Mouse (Mus musculus) myocyte (in vitro differentiated cells): ENCODE measurements around the gene Tmem243. TPM values are rescaled to one million over a fixed set of nuclear protein-coding genes. Genes with fewer than 3 reads are reported as not detected.

Source experiments
- H3K27me3 ChIP-seq: one replicate; pipeline ENCODE4 v1.6.1; 2011; ENCODE audit not compliant: control insufficient read depth, insufficient read depth, insufficient read length
- H3K36me3 ChIP-seq: one replicate; pipeline ENCODE4 v1.6.1; 2011; ENCODE audit not compliant: control insufficient read depth, insufficient read depth
- H3K4me2 ChIP-seq: one replicate; pipeline ENCODE4 v1.6.1; 2011; ENCODE audit warnings: low read depth, control low read depth
- H3K4me3 ChIP-seq: one replicate; pipeline ENCODE4 v1.5.1; 2011; ENCODE audit warnings: mild to moderate bottlenecking, control low read depth, moderate library complexity
- H3K79me2 ChIP-seq: one replicate; pipeline ENCODE4 v1.6.1; 2011; ENCODE audit not compliant: control insufficient read depth, insufficient read depth
- H3ac ChIP-seq: one replicate; pipeline ENCODE4 v1.6.1; 2011; ENCODE audit not compliant: control insufficient read depth, insufficient read length
- CEBPB ChIP-seq: IDR thresholded peaks from 2 replicates; pipeline ENCODE4 v1.6.1; 2011; ENCODE audit warnings: mild to moderate bottlenecking, moderate library complexity; ENCODE audit not compliant: poor library complexity, insufficient read depth, severe bottlenecking
- E2F4 ChIP-seq: IDR thresholded peaks from one replicate; pipeline ENCODE4 v1.6.1; 2011; ENCODE audit warnings: mild to moderate bottlenecking, control low read depth, moderate library complexity; ENCODE audit not compliant: insufficient read depth
- MAX ChIP-seq: IDR thresholded peaks from one replicate; pipeline ENCODE4 v1.6.1; 2011; ENCODE audit warnings: low read depth, mild to moderate bottlenecking, control low read depth
- MYOD1 ChIP-seq, 3 experiments: IDR thresholded peaks; one replicate each; pipeline ENCODE4 v1.6.1; 2011; ENCODE audit warnings: control low read depth in 2 of 3, low read depth in 2 of 3, mild to moderate bottlenecking in 2 of 3, moderate library complexity in 1 of 3; ENCODE audit not compliant: insufficient read length in 2 of 3, control insufficient read depth in 1 of 3
- MYOG ChIP-seq, 3 experiments: IDR thresholded peaks; one replicate each; pipeline ENCODE4 v1.6.1; 2011; ENCODE audit warnings: control low read depth in 2 of 3, low read depth in 2 of 3, mild to moderate bottlenecking in 2 of 3; ENCODE audit not compliant: insufficient read length in 2 of 3, control insufficient read depth in 1 of 3, insufficient read depth in 1 of 3
- POLR2A ChIP-seq: IDR thresholded peaks from one replicate; pipeline ENCODE4 v1.6.1; 2011; ENCODE audit warnings: low read depth, mild to moderate bottlenecking, control low read depth, moderate library complexity; ENCODE audit not compliant: insufficient read length
- POLR2AphosphoS2 ChIP-seq: IDR thresholded peaks from one replicate; pipeline ENCODE4 v1.6.1; 2011; ENCODE audit warnings: low read depth, control low read depth; ENCODE audit not compliant: insufficient read length
- REST ChIP-seq: IDR thresholded peaks from one replicate; pipeline ENCODE4 v1.6.1; 2011; ENCODE audit warnings: mild to moderate bottlenecking, control low read depth, moderate library complexity; ENCODE audit not compliant: insufficient read depth, insufficient read length
- SRF ChIP-seq: IDR thresholded peaks from one replicate; pipeline ENCODE4 v1.6.1; 2011; ENCODE audit warnings: low read depth; ENCODE audit not compliant: control insufficient read depth, insufficient read length
- TCF12 ChIP-seq: IDR thresholded peaks from one replicate; pipeline ENCODE4 v1.6.1; 2011; ENCODE audit warnings: mild to moderate bottlenecking, control low read depth; ENCODE audit not compliant: poor library complexity, insufficient read depth, severe bottlenecking
- TCF3 ChIP-seq: IDR thresholded peaks from one replicate; pipeline ENCODE4 v1.6.1; 2011; ENCODE audit warnings: low read depth, control low read depth; ENCODE audit not compliant: insufficient read length
- USF1 ChIP-seq: IDR thresholded peaks from one replicate; pipeline ENCODE4 v1.6.1; 2011; ENCODE audit warnings: low read depth, mild to moderate bottlenecking, control low read depth, moderate library complexity
- polyA plus RNA-seq: library from polyadenylated mRNA; unstranded; fragments of >200 nt; fragmentation: generic; extraction: Trizol; gene quantifications from one replicate; pipeline ENCODE4 v1.2.1, GENCODE M21; 2012; ENCODE audit warnings: missing spikeins

Gene Tmem243
- polyA plus RNA-seq, 1 experiment = 2.7 TPM

GRCm38 (mm10) chr5:9107296-9108089, 7.0 kb downstream of the Tmem243 start:
- no peaks in the 10 kb centered on the region for H3K27me3 ChIP-seq
- H3K4me2 ChIP-seq = no peak overlapping the region
- TF ChIP-seq CEBPB (no peak), E2F4 (no peak), POLR2A (no peak), REST (no peak), POLR2AphosphoS2 (no peak), TCF3 (no peak), MYOG (IDR thresholded peaks at IDR 0.05; ENCODE audit: control insufficient read depth in 1 of 3, insufficient read depth in 1 of 3, insufficient read length in 2 of 3, low read depth in 2 of 3) (no peak), USF1 (no peak), TCF12 (no peak), MAX (no peak), SRF (no peak), MYOD1 (IDR thresholded peaks at IDR 0.05; ENCODE audit: control insufficient read depth in 1 of 3, insufficient read length in 2 of 3, low read depth in 2 of 3) (no peak)
- no peaks in the 10 kb centered on the region for H3K79me2 ChIP-seq
- no peaks in the 10 kb centered on the region for H3K36me3 ChIP-seq
- H3K4me3 ChIP-seq = no peak overlapping the region
- no peak overlapping the region for H3ac ChIP-seq

GRCm38 (mm10) chr5:9108490-9108889, 8.0 kb downstream of the Tmem243 start:
- TF ChIP-seq CEBPB (no peak), MYOD1 (IDR thresholded peaks at IDR 0.05; ENCODE audit: control insufficient read depth in 1 of 3, insufficient read length in 2 of 3, low read depth in 2 of 3) (no peak), USF1 (no peak), REST (no peak), POLR2A (no peak), MYOG (IDR thresholded peaks at IDR 0.05; ENCODE audit: control insufficient read depth in 1 of 3, insufficient read depth in 1 of 3, insufficient read length in 2 of 3, low read depth in 2 of 3) (no peak), E2F4 (no peak), TCF12 (no peak), TCF3 (no peak), POLR2AphosphoS2 (no peak), MAX (no peak), SRF (no peak)

GRCm38 (mm10) chr5:9109582-9109981, 9.1 kb downstream of the Tmem243 start:
- Histone ChIP-seq H3K4me2 (no peak overlapping the region), H3K4me3 (no peak overlapping the region), H3K36me3 (no peaks in the 10 kb centered on the region), H3ac (no peak overlapping the region), H3K79me2 (no peaks in the 10 kb centered on the region), H3K27me3 (no peaks in the 10 kb centered on the region)
- no peak for TF ChIP-seq USF1
- no peak for TF ChIP-seq TCF12
- no peak for TF ChIP-seq TCF3
- no peak for TF ChIP-seq E2F4
- no peak for TF ChIP-seq POLR2AphosphoS2
- TF ChIP-seq CEBPB = no peak
- no peak for TF ChIP-seq MAX
- no peak for TF ChIP-seq MYOG (IDR thresholded peaks at IDR 0.05; ENCODE audit: control insufficient read depth in 1 of 3, insufficient read depth in 1 of 3, insufficient read length in 2 of 3, low read depth in 2 of 3)
- no peak for TF ChIP-seq REST
- no peak for TF ChIP-seq SRF
- TF ChIP-seq POLR2A = no peak
- TF ChIP-seq MYOD1 (IDR thresholded peaks at IDR 0.05; ENCODE audit: control insufficient read depth in 1 of 3, insufficient read length in 2 of 3, low read depth in 2 of 3) = no peak

More at GRCm38 (mm10) chr5:9108490-9108889, 8.0 kb downstream of the Tmem243 start:
- H3K36me3 ChIP-seq = no peaks in the 10 kb centered on the region
- no peak overlapping the region for H3K4me3 ChIP-seq
- H3K4me2 ChIP-seq = no peak overlapping the region
- no peaks in the 10 kb centered on the region for H3K79me2 ChIP-seq
- no peak overlapping the region for H3ac ChIP-seq
- H3K27me3 ChIP-seq = no peaks in the 10 kb centered on the region

- H3K79me2 ChIP-seq = no peaks in the 10 kb centered on the region
- no peak overlapping the region for H3ac ChIP-seq
- no peaks in the 10 kb centered on the region for H3K27me3 ChIP-seq
- no peaks in the 10 kb centered on the region for H3K36me3 ChIP-seq
- TF ChIP-seq TCF3 (no peak), POLR2A (no peak), MYOG (IDR thresholded peaks at IDR 0.05; ENCODE audit: control insufficient read depth in 1 of 3, insufficient read depth in 1 of 3, insufficient read length in 2 of 3, low read depth in 2 of 3) (no peak), CEBPB (no peak), REST (no peak), E2F4 (no peak), USF1 (no peak), MAX (no peak), POLR2AphosphoS2 (no peak), SRF (no peak), TCF12 (no peak), MYOD1 (IDR thresholded peaks at IDR 0.05; ENCODE audit: control insufficient read depth in 1 of 3, insufficient read length in 2 of 3, low read depth in 2 of 3) (no peak)
- no peak overlapping the region for H3K4me3 ChIP-seq
- no peak overlapping the region for H3K4me2 ChIP-seq
Observed at GRCm38 (mm10) chr5:9111285-9111684, 10.8 kb downstream of the Tmem243 start.
